Mouse (Mus musculus) hindbrain, embryonic 11.5 days (tissue): ENCODE data around the gene Hormad1. TPM values are rescaled to one million over a fixed set of nuclear protein-coding genes. Genes with fewer than 3 reads are reported as not detected.

Experiments
- ATAC-seq: fragments of 200-750 bp; cut with Nextera tagmentation; 2 replicates; pipeline ENCODE4 v1.8.0; 2017; ENCODE audit warnings: mild to moderate bottlenecking, moderate TSS enrichment, moderate library complexity; ENCODE audit not compliant: low FRiP score
- DNase-seq: peaks from one replicate; pipeline ENCODE4 v3.0.0-alpha.2; 2015; ENCODE audit warnings: low spot score
- H3K27ac ChIP-seq: fragments of 300-500 bp; sonication (generic); 2 replicates; pipeline ENCODE4 v1.5.1; 2014; ENCODE audit warnings: mild to moderate bottlenecking, low read depth, low read length
- H3K27me3 ChIP-seq: fragments of 300-500 bp; sonication (generic); 2 replicates; pipeline ENCODE4 v1.6.1; 2014; ENCODE audit warnings: mild to moderate bottlenecking, low read length, moderate library complexity, mixed read lengths; ENCODE audit not compliant: control insufficient read depth, insufficient read depth
- H3K36me3 ChIP-seq: fragments of 300-500 bp; sonication (generic); 2 replicates; pipeline ENCODE4 v1.6.1; 2014; ENCODE audit warnings: mild to moderate bottlenecking, low read length, moderate library complexity, mixed read lengths; ENCODE audit not compliant: control insufficient read depth, insufficient read depth
- H3K4me1 ChIP-seq: fragments of 300-500 bp; sonication (generic); replicated peaks from 2 replicates; pipeline ENCODE4 v1.6.1; 2014; ENCODE audit warnings: low read length, mixed read lengths; ENCODE audit not compliant: control insufficient read depth, insufficient read depth
- H3K4me2 ChIP-seq: fragments of 300-500 bp; sonication (generic); replicated peaks from 2 replicates; pipeline ENCODE4 v1.6.1; 2014; ENCODE audit warnings: mild to moderate bottlenecking, low read depth, low read length
- H3K4me3 ChIP-seq: fragments of 300-500 bp; sonication (generic); 2 replicates; pipeline ENCODE4 v1.5.1; 2014; ENCODE audit warnings: low read depth, low read length
- H3K9ac ChIP-seq: fragments of 300-500 bp; sonication (generic); 2 replicates; pipeline ENCODE4 v1.6.1; 2014; ENCODE audit warnings: low read depth, low read length
- H3K9me3 ChIP-seq: fragments of 300-500 bp; sonication (generic); 2 replicates; pipeline ENCODE4 v1.6.1; 2016; ENCODE audit warnings: low read length; ENCODE audit not compliant: control insufficient read depth
- WGBS: fragments of 180-500 bp; shearing (Covaris S2); extraction: QIAGEN DNeasy Blood & Tissue Kit; methylation state at CpG from one replicate; pipeline ENCODE4 v1.1.7; 2014; 5-methylcytosine and 5-hydroxymethylcytosine counted together
- polyA plus RNA-seq: library from polyadenylated mRNA; unstranded; fragments of >200 nt; fragmentation: Nextera tagmentation; extraction: Ambion mirVana; gene quantifications from 2 replicates; pipeline ENCODE4 v1.2.1, GENCODE M21; 2014

Hormad1 gene
- polyA plus RNA-seq, 1 experiment from 2014 or later: not detected

GRCm38 (mm10) chr3:95635636-95636035 is 76.2 kb downstream of the Hormad1 start:
- no peak for DNase-seq
- Histone ChIP-seq H3K9me3 (no peaks in the 10 kb centered on the region), H3K9ac (no peak overlapping the region), H3K4me2 (no peak overlapping the region), H3K27ac (no peak overlapping the region), H3K36me3 (no peaks in the 10 kb centered on the region; the same call in 1 of the 2 replicates), H3K4me3 (no peak overlapping the region), H3K27me3 (no peaks in the 10 kb centered on the region), H3K4me1 (no peaks in the 10 kb centered on the region)
- no peak for ATAC-seq
- 85% methylated on average over 4 of the region's 4 CpGs for WGBS

GRCm38 (mm10) chr3:95636072-95636471 is 76.6 kb downstream of the Hormad1 start:
- no peaks in the 10 kb centered on the region for H3K9me3 ChIP-seq
- no peak overlapping the region for H3K4me3 ChIP-seq
- no peaks in the 10 kb centered on the region for H3K4me1 ChIP-seq
- no peak overlapping the region for H3K4me2 ChIP-seq
- 88% methylated on average over 4 of the region's 4 CpGs for WGBS
- H3K27me3 ChIP-seq: no peaks in the 10 kb centered on the region
- no peak for ATAC-seq
- no peak overlapping the region for H3K9ac ChIP-seq
- DNase-seq: no peak
- H3K36me3 ChIP-seq: no peaks in the 10 kb centered on the region; the same call in 1 of the 2 replicates
- H3K27ac ChIP-seq: no peak overlapping the region

Other genes with a start within 250 kb of the Hormad1 start
- gene Cers2, start 244.9 kb upstream of the Hormad1 start, polyA plus RNA-seq: 101 and 105 TPM in 2 replicates
- gene Setdb1, start 202.5 kb upstream of the Hormad1 start, polyA plus RNA-seq: 58.6 and 63.2 TPM in 2 replicates
- gene 4930558C23Rik, start 156.8 kb upstream of the Hormad1 start, polyA plus RNA-seq: not detected in 2 replicates
- 21.8 and 24.8 TPM in 2 replicates for gene Arnt, start 125.3 kb upstream of the Hormad1 start, polyA plus RNA-seq
- gene Ctsk, start 60.4 kb upstream of the Hormad1 start, polyA plus RNA-seq: 10.3 and 10.9 TPM in 2 replicates
- 11.3 and 12.3 TPM in 2 replicates for gene Ctss, start 32.9 kb upstream of the Hormad1 start, polyA plus RNA-seq
- 43.1 and 43.2 TPM in 2 replicates for gene Golph3l, start 29.3 kb downstream of the Hormad1 start, polyA plus RNA-seq
- 83.4 and 87.4 TPM in 2 replicates for gene Ensa, start 65.3 kb downstream of the Hormad1 start, polyA plus RNA-seq
- 76.1 and 87.4 TPM in 2 replicates for gene Mcl1, start 99.1 kb downstream of the Hormad1 start, polyA plus RNA-seq
- gene Adamtsl4, start 128.2 kb downstream of the Hormad1 start, polyA plus RNA-seq: 0.14 and 0.80 TPM in 2 replicates
- 13.3 and 14.3 TPM in 2 replicates for gene Ecm1, start 179.9 kb downstream of the Hormad1 start, polyA plus RNA-seq
- gene Tars2, start 200.5 kb downstream of the Hormad1 start, polyA plus RNA-seq: 42.6 and 49.7 TPM in 2 replicates